Mouse (Mus musculus) heart, embryonic 14.5 days (tissue): Measurements from ENCODE around the gene B3gnt9. TPM values are rescaled to one million over a fixed set of nuclear protein-coding genes. Genes with fewer than 3 reads are reported as not detected.

ENCODE experiments used
- ATAC-seq: fragments of 200-750 bp; cut with Nextera tagmentation; 2 replicates; pipeline ENCODE4 v1.8.0; 2017; ENCODE audit warnings: low read depth, moderate TSS enrichment; ENCODE audit not compliant: insufficient number of reproducible peaks, insufficient read depth, low FRiP score
- H3K27ac ChIP-seq, 2 experiments: fragments of 200-500 bp in 1 of 2; fragments of 300-500 bp in 1 of 2; sonication (generic) in 1 of 2; replicated peaks in 1 of 2; 2 replicates each; pipeline ENCODE4 v1.5.1; 2012 to 2014; ENCODE audit warnings: low read depth in 2 of 2, low read length in 2 of 2, control low read depth in 1 of 2, mild to moderate bottlenecking in 1 of 2, mixed read lengths in 1 of 2; ENCODE audit not compliant: control insufficient read depth in 1 of 2, insufficient read depth in 1 of 2
- H3K27me3 ChIP-seq: fragments of 300-500 bp; sonication (generic); 2 replicates; pipeline ENCODE4 v1.6.1; 2014; ENCODE audit warnings: mild to moderate bottlenecking, low read length, control low read depth; ENCODE audit not compliant: control insufficient read depth, insufficient read depth
- H3K36me3 ChIP-seq: fragments of 300-500 bp; sonication (generic); 2 replicates; pipeline ENCODE4 v1.6.1; 2014; ENCODE audit warnings: mild to moderate bottlenecking, control low read depth, low read length, mixed read lengths; ENCODE audit not compliant: control insufficient read depth, insufficient read depth
- H3K4me1 ChIP-seq, 2 experiments: fragments of 200-500 bp in 1 of 2; fragments of 300-500 bp in 1 of 2; sonication (generic) in 1 of 2; 2 replicates each; pipeline ENCODE4 v1.6.1; 2012 to 2014; ENCODE audit warnings: low read length in 2 of 2, control low read depth in 1 of 2, mixed read lengths in 1 of 2; ENCODE audit not compliant: control insufficient read depth in 2 of 2, insufficient read depth in 2 of 2
- H3K4me2 ChIP-seq: fragments of 300-500 bp; sonication (generic); 2 replicates; pipeline ENCODE4 v1.6.1; 2014; ENCODE audit warnings: mild to moderate bottlenecking, low read length
- H3K4me3 ChIP-seq, 2 experiments: fragments of 200-500 bp in 1 of 2; fragments of 300-500 bp in 1 of 2; sonication (generic) in 1 of 2; 2 replicates each; pipeline ENCODE4 v1.5.1; 2012 to 2014; ENCODE audit warnings: low read length in 2 of 2, mild to moderate bottlenecking in 2 of 2, control low read depth in 1 of 2, low read depth in 1 of 2, moderate library complexity in 1 of 2; ENCODE audit not compliant: control insufficient read depth in 1 of 2, insufficient read depth in 1 of 2
- H3K9ac ChIP-seq: fragments of 300-500 bp; sonication (generic); 2 replicates; pipeline ENCODE4 v1.6.1; 2014; ENCODE audit warnings: mild to moderate bottlenecking, low read length
- H3K9me3 ChIP-seq: fragments of 300-500 bp; sonication (generic); 2 replicates; pipeline ENCODE4 v1.6.1; 2016; ENCODE audit warnings: low read length, control low read depth; ENCODE audit not compliant: control insufficient read depth
- WGBS: fragments of 180-500 bp; shearing (Covaris S2); extraction: QIAGEN DNeasy Blood & Tissue Kit; methylation state at CpG from one replicate; pipeline ENCODE4 v1.1.7; 2014; 5-methylcytosine and 5-hydroxymethylcytosine counted together
- polyA plus RNA-seq: library from polyadenylated mRNA; unstranded; fragments of >200 nt; fragmentation: Nextera tagmentation; extraction: Ambion mirVana; gene quantifications from 2 replicates; pipeline ENCODE4 v1.2.1, GENCODE M21; 2014

Gene B3gnt9
- 11.5 and 15.0 TPM in 2 replicates for polyA plus RNA-seq

- Histone ChIP-seq H3K36me3 (peaks cover 23% of the 10 kb centered on the region), H3K4me2 (peak within 1 kb of the TSS; percentile 97), H3K27ac (peak within 1 kb of the TSS; percentile 62 to 74), H3K27me3 (peaks cover 24% of the 10 kb centered on the region), H3K4me3 (peak within 1 kb of the TSS; percentile 60 to 83), H3K9ac (peak within 1 kb of the TSS; percentile 71), H3K4me1 (peaks cover 14 to 29% of the 10 kb centered on the region in 2 experiments), H3K9me3 (no peaks in the 10 kb centered on the region)
- WGBS, result 2% methylated on average over 14 of the region's 14 CpGs
- peak; percentile 29; the same call in 1 of the 2 replicates for ATAC-seq
Observed at GRCm38 (mm10) chr8:105254966-105255350, at the start of gene B3gnt9. TSS of gene B3gnt9 (minus strand) at chr8:105255153.

- H3K4me1 ChIP-seq, result peaks cover 24 to 34% of the 10 kb centered on the region in 2 experiments
- H3K4me3 ChIP-seq, result no peak overlapping the region
- H3K27ac ChIP-seq, result peak overlapping the region; percentile 30 to 39; a peak in 3 of 4 replicates
- no peaks in the 10 kb centered on the region for H3K27me3 ChIP-seq
- H3K36me3 ChIP-seq, result peaks cover 76% of the 10 kb centered on the region
- no peak for ATAC-seq
- no peak overlapping the region for H3K9ac ChIP-seq
- 51% methylated on average over 9 of the region's 9 CpGs for WGBS
- no peaks in the 10 kb centered on the region for H3K9me3 ChIP-seq
- no peak overlapping the region for H3K4me2 ChIP-seq
Observed at GRCm38 (mm10) chr8:105303874-105304273, 48.9 kb upstream of the B3gnt9 start.

- H3K27me3 ChIP-seq, result no peaks in the 10 kb centered on the region
- H3K4me3 ChIP-seq, result no peak overlapping the region
- H3K9me3 ChIP-seq, result no peaks in the 10 kb centered on the region
- H3K9ac ChIP-seq, result no peak overlapping the region
- ATAC-seq, result no peak
- peak overlapping the region in 1 of 2 experiments; percentile 30; a peak in 1 of 4 replicates for H3K27ac ChIP-seq
- 73% methylated on average over 8 of the region's 8 CpGs for WGBS
- H3K4me2 ChIP-seq, result no peak overlapping the region
- peaks cover 75% of the 10 kb centered on the region for H3K36me3 ChIP-seq
- H3K4me1 ChIP-seq, result peaks cover 29 to 38% of the 10 kb centered on the region in 2 experiments
Observed at GRCm38 (mm10) chr8:105303396-105303795, 48.4 kb upstream of the B3gnt9 start.

- no peak for ATAC-seq
- Histone ChIP-seq H3K36me3 (peaks cover 57% of the 10 kb centered on the region), H3K27ac (no peak overlapping the region), H3K9me3 (no peaks in the 10 kb centered on the region), H3K4me3 (no peak overlapping the region), H3K27me3 (no peaks in the 10 kb centered on the region), H3K4me1 (peaks cover 21 to 33% of the 10 kb centered on the region in 2 experiments), H3K4me2 (no peak overlapping the region), H3K9ac (no peak overlapping the region)
- 93% methylated on average over 8 of the region's 8 CpGs for WGBS
Observed at GRCm38 (mm10) chr8:105299962-105300361, 45.0 kb upstream of the B3gnt9 start.

- Histone ChIP-seq H3K4me2 (peak overlapping the region; percentile 77), H3K9ac (peak overlapping the region; percentile 95), H3K36me3 (peaks cover 49% of the 10 kb centered on the region), H3K9me3 (no peaks in the 10 kb centered on the region), H3K4me1 (peaks cover 11 to 20% of the 10 kb centered on the region in 2 experiments), H3K4me3 (peak overlapping the region; percentile 81 to 98), H3K27ac (no peak overlapping the region), H3K27me3 (no peaks in the 10 kb centered on the region)
- WGBS, result 49% methylated on average over 18 of the region's 18 CpGs
- no peak for ATAC-seq
Observed at GRCm38 (mm10) chr8:105298351-105299252, 43.6 kb upstream of the B3gnt9 start.

- Histone ChIP-seq H3K4me3 (peak within 1 kb of the TSS; percentile 81 to 98), H3K4me1 (peaks cover 9 to 17% of the 10 kb centered on the region in 2 experiments), H3K9ac (peak within 1 kb of the TSS; percentile 95), H3K9me3 (no peaks in the 10 kb centered on the region), H3K36me3 (peaks cover 40% of the 10 kb centered on the region), H3K4me2 (peak within 1 kb of the TSS; percentile 77), H3K27ac (peak within 1 kb of the TSS; percentile 74 to 82), H3K27me3 (no peaks in the 10 kb centered on the region)
- under 1% methylated on average over 58 of the region's 58 CpGs for WGBS
- peak; percentile 78 for ATAC-seq
Observed at GRCm38 (mm10) chr8:105297511-105298192, 42.7 kb upstream of the B3gnt9 start, which contains the start of gene E2f4. TSS of gene E2f4 (plus strand) at chr8:105297663.

GRCm38 (mm10) chr8:105295895-105296573 is 41.1 kb upstream of the B3gnt9 start, which contains the start of gene Exoc3l:
TSS of gene Exoc3l (minus strand) at chr8:105296101.
- peak within 1 kb of the TSS; percentile 34 to 98 for H3K4me3 ChIP-seq
- H3K4me1 ChIP-seq, result peaks cover 9 to 17% of the 10 kb centered on the region in 2 experiments
- no peak for ATAC-seq
- H3K4me2 ChIP-seq, result peak within 1 kb of the TSS; percentile 77
- peak within 1 kb of the TSS; percentile 95 for H3K9ac ChIP-seq
- H3K27ac ChIP-seq, result peak within 1 kb of the TSS; percentile 65 to 78
- H3K9me3 ChIP-seq, result no peaks in the 10 kb centered on the region
- H3K36me3 ChIP-seq, result peaks cover 23% of the 10 kb centered on the region
- 36% methylated on average over 11 of the region's 11 CpGs for WGBS
- no peaks in the 10 kb centered on the region for H3K27me3 ChIP-seq
